Mouse (Mus musculus): ENCODE data around the gene Ctnnd1. TPM values are rescaled to one million over a fixed set of nuclear protein-coding genes. Genes with fewer than 3 reads are reported as not detected.
A peak's percentile ranks its signal among the peaks of the same experiment; 100 is the strongest.

Gene Ctnnd1
- polyA plus RNA-seq, 1 experiment from 2014 or later, result 36.2 TPM

DNA sequence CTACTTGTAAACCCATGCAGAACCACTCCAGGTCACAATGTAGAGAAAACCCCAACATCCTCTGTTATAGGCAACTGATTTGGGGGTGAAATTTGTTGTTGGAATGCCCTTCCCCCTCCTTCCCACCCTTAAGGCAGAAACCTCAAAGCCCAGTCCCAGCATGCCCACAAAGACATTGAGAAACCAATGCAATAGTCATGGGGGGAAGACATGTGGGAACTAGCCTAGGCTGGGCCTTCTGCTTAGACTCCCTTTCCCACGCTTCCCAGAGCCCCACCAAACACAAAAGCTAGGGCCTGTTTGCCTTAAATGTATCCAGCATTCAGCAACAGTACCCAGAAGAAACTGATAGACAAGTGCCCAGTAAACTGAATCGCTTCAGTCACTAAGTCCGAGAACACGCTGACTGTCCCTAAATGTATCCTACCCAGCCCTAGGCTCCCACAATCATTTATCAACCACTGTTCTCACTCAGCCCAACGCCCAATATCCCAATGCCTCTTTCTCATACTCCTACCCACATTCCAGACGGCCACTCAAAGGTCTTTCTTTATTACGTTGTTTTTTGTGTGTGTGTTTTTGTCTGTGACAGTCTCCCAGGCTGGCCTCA is 24.1 kb downstream of the Ctnnd1 start:
- DNase-seq (ENCODE audit: low spot score) (no peak), ATAC-seq (replicated peaks; ENCODE audit: low FRiP score) (no peak)
- no peak overlapping the region for H3K4me2 ChIP-seq (ENCODE audit: low read depth, low read length, severe bottlenecking)
- H3K9me3 ChIP-seq (ENCODE audit: control insufficient read depth, low read length), result no peaks in the 10 kb centered on the region
- no peaks in the 10 kb centered on the region for H3K27me3 ChIP-seq (ENCODE audit: control insufficient read depth, insufficient read depth, low read length)
- H3K36me3 ChIP-seq (ENCODE audit: control insufficient read depth, insufficient read depth, low read length), result no peaks in the 10 kb centered on the region
- H3K27ac ChIP-seq (ENCODE audit: low read depth, low read length), result no peak overlapping the region
- H3K4me1 ChIP-seq (replicated peaks; ENCODE audit: control insufficient read depth, insufficient read depth, low read length), result no peaks in the 10 kb centered on the region; the same call in 1 of the 2 replicates
- H3K4me3 ChIP-seq (ENCODE audit: low read depth, low read length), result no peak overlapping the region
- H3K9ac ChIP-seq (ENCODE audit: low read length), result no peak overlapping the region
- WGBS, result 80% methylated on average over 7 of the region's 7 CpGs

DNA sequence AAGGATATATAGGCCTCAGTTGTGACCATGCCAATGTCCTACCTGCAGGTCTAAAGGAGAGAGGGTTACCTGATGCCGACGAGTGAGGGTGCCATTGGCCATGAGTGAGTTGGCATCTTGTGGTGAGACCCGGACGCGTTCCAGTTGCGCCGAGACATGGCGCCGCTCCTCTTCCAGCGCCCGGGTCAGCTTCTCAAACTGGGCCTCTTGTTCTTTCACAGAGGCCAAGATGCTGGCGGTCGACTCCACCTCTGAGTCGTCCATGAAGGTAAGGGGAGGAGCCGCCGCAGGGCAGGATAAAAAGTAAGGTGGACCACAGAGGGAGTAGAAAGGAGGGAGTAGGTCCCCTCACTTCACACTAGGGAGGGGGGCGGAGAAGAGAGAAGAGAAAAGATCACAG is 26.4 kb downstream of the Ctnnd1 start:
- no peaks in the 10 kb centered on the region for H3K9me3 ChIP-seq (ENCODE audit: control insufficient read depth, low read length)
- H3K4me1 ChIP-seq (replicated peaks; ENCODE audit: control insufficient read depth, insufficient read depth, low read length), result no peaks in the 10 kb centered on the region; the same call in 1 of the 2 replicates
- H3K27me3 ChIP-seq (ENCODE audit: control insufficient read depth, insufficient read depth, low read length), result no peaks in the 10 kb centered on the region
- H3K27ac ChIP-seq (ENCODE audit: low read depth, low read length), result no peak overlapping the region
- no peaks in the 10 kb centered on the region; the same call in none of the 2 replicates for H3K36me3 ChIP-seq (ENCODE audit: control insufficient read depth, insufficient read depth, low read length)
- ATAC-seq (replicated peaks; ENCODE audit: low FRiP score) (no peak), DNase-seq (ENCODE audit: low spot score) (no peak)
- H3K9ac ChIP-seq (ENCODE audit: low read length), result no peak overlapping the region
- WGBS, result 93% methylated on average over 17 of the region's 17 CpGs
- H3K4me3 ChIP-seq (ENCODE audit: low read depth, low read length), result no peak overlapping the region
- no peak overlapping the region for H3K4me2 ChIP-seq (ENCODE audit: low read depth, low read length, severe bottlenecking)

- H3K36me3 ChIP-seq (ENCODE audit: control insufficient read depth, insufficient read depth, low read length), result no peaks in the 10 kb centered on the region; the same call in none of the 2 replicates
- H3K9me3 ChIP-seq (ENCODE audit: control insufficient read depth, low read length), result no peaks in the 10 kb centered on the region
- H3K4me3 ChIP-seq (ENCODE audit: low read depth, low read length), result no peak overlapping the region
- no peak overlapping the region for H3K27ac ChIP-seq (ENCODE audit: low read depth, low read length)
- H3K9ac ChIP-seq (ENCODE audit: low read length), result no peak overlapping the region
- ATAC-seq (replicated peaks; ENCODE audit: low FRiP score), result no peak
- H3K4me2 ChIP-seq (ENCODE audit: low read depth, low read length, severe bottlenecking), result no peak overlapping the region
- H3K4me1 ChIP-seq (replicated peaks; ENCODE audit: control insufficient read depth, insufficient read depth, low read length), result no peaks in the 10 kb centered on the region; the same call in 1 of the 2 replicates
- no peaks in the 10 kb centered on the region for H3K27me3 ChIP-seq (ENCODE audit: control insufficient read depth, insufficient read depth, low read length)
- no peak for DNase-seq (ENCODE audit: low spot score)
- WGBS, result 96% methylated on average over 3 of the region's 3 CpGs
Observed at GRCm38 (mm10) chr2:84623428-84624119, 27.0 kb downstream of the Ctnnd1 start.

- no peak overlapping the region for H3K4me2 ChIP-seq (ENCODE audit: low read depth, low read length, severe bottlenecking)
- no peaks in the 10 kb centered on the region for H3K27me3 ChIP-seq (ENCODE audit: control insufficient read depth, insufficient read depth, low read length)
- no peaks in the 10 kb centered on the region; the same call in 1 of the 2 replicates for H3K4me1 ChIP-seq (replicated peaks; ENCODE audit: control insufficient read depth, insufficient read depth, low read length)
- H3K27ac ChIP-seq (ENCODE audit: low read depth, low read length), result no peak overlapping the region
- DNase-seq (ENCODE audit: low spot score) (no peak), ATAC-seq (replicated peaks; ENCODE audit: low FRiP score) (no peak)
- no peak overlapping the region for H3K4me3 ChIP-seq (ENCODE audit: low read depth, low read length)
- H3K36me3 ChIP-seq (ENCODE audit: control insufficient read depth, insufficient read depth, low read length), result no peaks in the 10 kb centered on the region; the same call in none of the 2 replicates
- no peaks in the 10 kb centered on the region for H3K9me3 ChIP-seq (ENCODE audit: control insufficient read depth, low read length)
- no peak overlapping the region for H3K9ac ChIP-seq (ENCODE audit: low read length)
- 80% methylated on average over 2 of the region's 2 CpGs for WGBS
Observed at GRCm38 (mm10) chr2:84622668-84623067, 27.9 kb downstream of the Ctnnd1 start.

DNA sequence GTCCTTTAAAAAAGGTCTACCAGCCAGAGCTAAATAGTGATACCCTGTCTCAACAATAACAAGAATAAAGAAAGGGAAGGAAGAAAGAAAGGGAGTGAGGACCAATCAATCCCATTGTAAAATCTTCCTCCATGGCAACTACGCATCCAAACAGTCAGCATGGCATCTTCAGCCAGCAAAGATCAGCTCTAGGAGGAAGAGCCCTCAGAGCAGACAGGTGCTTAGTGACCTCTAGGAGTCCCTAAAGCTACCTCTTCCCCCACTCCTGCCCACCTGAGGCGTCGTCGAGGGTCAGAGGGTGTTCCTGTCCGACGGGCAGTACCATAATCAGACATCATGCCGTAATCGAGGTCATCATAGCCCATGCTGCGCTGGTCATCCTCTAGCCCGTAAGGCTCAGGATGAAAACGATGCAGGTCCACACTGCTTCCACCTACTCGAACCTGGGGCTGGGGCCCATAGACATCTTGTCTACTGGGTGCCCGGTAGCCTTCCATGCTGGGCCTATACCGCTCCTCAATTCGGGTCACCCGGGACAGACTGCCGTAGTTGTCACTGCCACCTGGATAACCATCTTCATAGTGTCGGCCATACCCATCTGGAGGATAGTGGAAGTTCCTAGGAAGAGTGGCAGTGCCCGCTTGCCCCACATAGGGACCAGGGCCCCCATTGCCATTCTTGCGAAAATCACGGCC is 30.8 kb downstream of the Ctnnd1 start:
- Histone ChIP-seq H3K4me1 (replicated peaks; ENCODE audit: control insufficient read depth, insufficient read depth, low read length) (no peaks in the 10 kb centered on the region), H3K27ac (ENCODE audit: low read depth, low read length) (no peak overlapping the region), H3K4me3 (ENCODE audit: low read depth, low read length) (no peak overlapping the region), H3K9me3 (ENCODE audit: control insufficient read depth, low read length) (no peaks in the 10 kb centered on the region), H3K27me3 (ENCODE audit: control insufficient read depth, insufficient read depth, low read length) (no peaks in the 10 kb centered on the region), H3K36me3 (ENCODE audit: control insufficient read depth, insufficient read depth, low read length) (peaks cover 4% of the 10 kb centered on the region), H3K4me2 (ENCODE audit: low read depth, low read length, severe bottlenecking) (no peak overlapping the region), H3K9ac (ENCODE audit: low read length) (no peak overlapping the region)
- ATAC-seq (replicated peaks; ENCODE audit: low FRiP score) (0 out of 2 replicates have a peak, but pooled peaks have one; percentile 6), DNase-seq (ENCODE audit: low spot score) (no peak)
- WGBS, result 97% methylated on average over 21 of the region's 21 CpGs

DNA sequence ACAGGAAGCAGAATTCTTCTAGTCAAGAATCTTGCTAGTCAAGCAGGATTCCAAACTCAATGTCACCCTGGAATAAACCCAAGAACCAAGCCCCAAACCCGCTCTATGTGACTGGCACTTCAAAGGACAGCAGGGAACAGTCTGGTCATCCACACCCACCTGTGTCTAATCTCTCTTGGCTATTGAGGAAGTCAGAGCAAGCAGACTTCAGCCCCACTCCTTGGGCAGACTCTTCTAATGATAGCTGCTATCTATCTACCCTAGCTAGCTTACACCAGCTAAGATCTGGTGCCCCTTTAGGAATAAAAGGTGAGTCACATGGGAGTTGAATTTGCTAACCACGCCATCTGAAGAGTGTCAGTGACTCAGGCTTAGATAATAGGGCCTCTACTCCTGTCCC is 31.7 kb downstream of the Ctnnd1 start:
- no peak overlapping the region for H3K27ac ChIP-seq (ENCODE audit: low read depth, low read length)
- H3K4me3 ChIP-seq (ENCODE audit: low read depth, low read length), result no peak overlapping the region
- DNase-seq (ENCODE audit: low spot score) (no peak), ATAC-seq (replicated peaks; ENCODE audit: low FRiP score) (no peak)
- WGBS, result 88% methylated on average over 2 of the region's 2 CpGs
- H3K4me2 ChIP-seq (ENCODE audit: low read depth, low read length, severe bottlenecking), result no peak overlapping the region
- H3K36me3 ChIP-seq (ENCODE audit: control insufficient read depth, insufficient read depth, low read length), result peaks cover 4% of the 10 kb centered on the region
- no peaks in the 10 kb centered on the region for H3K4me1 ChIP-seq (replicated peaks; ENCODE audit: control insufficient read depth, insufficient read depth, low read length)
- H3K9me3 ChIP-seq (ENCODE audit: control insufficient read depth, low read length), result no peaks in the 10 kb centered on the region
- H3K9ac ChIP-seq (ENCODE audit: low read length), result no peak overlapping the region
- no peaks in the 10 kb centered on the region for H3K27me3 ChIP-seq (ENCODE audit: control insufficient read depth, insufficient read depth, low read length)

GRCm38 (mm10) chr2:84617637-84618515 is 32.7 kb downstream of the Ctnnd1 start:
- peak; percentile 65; the same call in 1 of the 2 replicates for ATAC-seq (replicated peaks; ENCODE audit: low FRiP score)
- H3K27ac ChIP-seq (ENCODE audit: low read depth, low read length), result no peak overlapping the region
- DNase-seq (ENCODE audit: low spot score), result no peak
- H3K36me3 ChIP-seq (ENCODE audit: control insufficient read depth, insufficient read depth, low read length), result peaks cover 4% of the 10 kb centered on the region
- H3K27me3 ChIP-seq (ENCODE audit: control insufficient read depth, insufficient read depth, low read length), result no peaks in the 10 kb centered on the region
- WGBS, result 79% methylated on average over 3 of the region's 3 CpGs
- no peak overlapping the region for H3K9ac ChIP-seq (ENCODE audit: low read length)
- H3K9me3 ChIP-seq (ENCODE audit: control insufficient read depth, low read length), result no peaks in the 10 kb centered on the region
- H3K4me2 ChIP-seq (ENCODE audit: low read depth, low read length, severe bottlenecking), result no peak overlapping the region
- no peaks in the 10 kb centered on the region for H3K4me1 ChIP-seq (replicated peaks; ENCODE audit: control insufficient read depth, insufficient read depth, low read length)
- no peak overlapping the region for H3K4me3 ChIP-seq (ENCODE audit: low read depth, low read length)

- Histone ChIP-seq H3K36me3 (ENCODE audit: control insufficient read depth, insufficient read depth, low read length) (peaks cover 9% of the 10 kb centered on the region), H3K4me3 (ENCODE audit: low read depth, low read length) (no peak overlapping the region), H3K27ac (ENCODE audit: low read depth, low read length) (no peak overlapping the region), H3K9me3 (ENCODE audit: control insufficient read depth, low read length) (no peaks in the 10 kb centered on the region), H3K4me1 (replicated peaks; ENCODE audit: control insufficient read depth, insufficient read depth, low read length) (no peaks in the 10 kb centered on the region), H3K9ac (ENCODE audit: low read length) (no peak overlapping the region), H3K4me2 (ENCODE audit: low read depth, low read length, severe bottlenecking) (no peak overlapping the region), H3K27me3 (ENCODE audit: control insufficient read depth, insufficient read depth, low read length) (no peaks in the 10 kb centered on the region)
- WGBS, result 97% methylated on average over 6 of the region's 6 CpGs
- ATAC-seq (replicated peaks; ENCODE audit: low FRiP score) (no peak), DNase-seq (ENCODE audit: low spot score) (no peak)
Observed at GRCm38 (mm10) chr2:84612764-84613163, 37.8 kb downstream of the Ctnnd1 start.

All from forebrain, embryonic 11.5 days (tissue).